Mouse (Mus musculus) thymus, adult 2 months (tissue): Measurements from ENCODE around the gene Bzw1.

Source experiments
- CTCF ChIP-seq: fragments of 200-500 bp; IDR thresholded peaks from 2 replicates; pipeline ENCODE4 v1.5.1; 2012; ENCODE audit warnings: mild to moderate bottlenecking, control low read depth, low read length, moderate library complexity, borderline replicate concordance; ENCODE audit not compliant: control insufficient read depth, poor library complexity, insufficient read depth; ENCODE audit errors: extremely low read depth
- POLR2A ChIP-seq: fragments of 200-500 bp; IDR thresholded peaks from 2 replicates; pipeline ENCODE4 v1.6.1; 2012; ENCODE audit warnings: mild to moderate bottlenecking, low read length, control low read depth, moderate library complexity; ENCODE audit not compliant: control insufficient read depth, poor library complexity, insufficient read depth; ENCODE audit errors: extremely low read depth

DNA sequence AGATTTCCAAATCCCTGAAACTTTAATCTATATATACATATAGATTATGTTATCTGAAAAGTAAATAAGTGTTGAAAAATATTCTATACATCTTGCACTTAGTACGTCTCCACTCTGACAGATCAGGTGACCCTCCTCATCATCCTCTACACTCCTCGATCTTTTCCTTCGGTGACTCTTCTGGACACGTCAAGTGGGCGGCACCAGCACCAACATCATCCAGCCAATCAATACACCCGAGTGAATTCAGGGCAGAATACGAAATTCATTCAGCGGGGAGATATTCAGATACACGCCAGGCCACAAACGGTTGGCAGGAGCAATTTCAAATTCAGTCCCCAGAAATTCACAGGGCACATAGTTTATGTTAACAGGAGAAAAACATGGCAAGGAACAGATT, 27.3 kb downstream of the Bzw1 start:
- TF ChIP-seq CTCF (no peak), POLR2A (no peak)
